Mouse (Mus musculus): ENCODE results near the gene Prkg1. TPM values are rescaled to one million over a fixed set of nuclear protein-coding genes. Genes with fewer than 3 reads are reported as not detected.

The Prkg1 gene
- total RNA-seq (2023): under 1 TPM; 0.13 to 0.49 TPM

DNA sequence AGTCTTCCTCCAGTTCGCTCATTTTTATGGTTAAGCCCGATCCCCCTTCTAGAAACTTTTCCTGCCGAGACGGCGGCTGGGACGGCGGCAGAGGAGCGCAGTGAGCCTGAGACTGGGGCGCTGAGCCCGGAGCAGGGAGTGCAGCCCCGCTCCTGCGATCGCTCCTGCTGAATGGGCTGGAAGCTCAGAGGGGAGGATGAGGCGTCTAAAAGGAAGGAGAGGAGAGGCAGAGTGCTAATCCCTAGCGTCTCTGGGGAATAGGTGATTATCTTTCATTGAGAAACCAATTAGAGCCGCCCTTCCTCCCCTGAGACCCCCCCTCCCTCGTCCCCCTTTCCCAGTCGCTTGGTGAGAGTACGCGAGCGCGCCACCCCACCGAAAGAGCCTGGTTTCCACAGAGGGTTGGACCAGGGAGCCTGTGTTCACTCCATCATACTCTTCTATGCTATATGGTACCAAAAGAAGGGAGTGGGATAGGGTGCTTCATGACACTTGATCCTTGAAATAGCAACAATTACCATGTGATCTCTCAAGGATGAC, at the start of gene Prkg1:
Gene Prkg1 (minus strand): TSS at position 233 of the 540 bp plus-strand sequence.

DNA sequence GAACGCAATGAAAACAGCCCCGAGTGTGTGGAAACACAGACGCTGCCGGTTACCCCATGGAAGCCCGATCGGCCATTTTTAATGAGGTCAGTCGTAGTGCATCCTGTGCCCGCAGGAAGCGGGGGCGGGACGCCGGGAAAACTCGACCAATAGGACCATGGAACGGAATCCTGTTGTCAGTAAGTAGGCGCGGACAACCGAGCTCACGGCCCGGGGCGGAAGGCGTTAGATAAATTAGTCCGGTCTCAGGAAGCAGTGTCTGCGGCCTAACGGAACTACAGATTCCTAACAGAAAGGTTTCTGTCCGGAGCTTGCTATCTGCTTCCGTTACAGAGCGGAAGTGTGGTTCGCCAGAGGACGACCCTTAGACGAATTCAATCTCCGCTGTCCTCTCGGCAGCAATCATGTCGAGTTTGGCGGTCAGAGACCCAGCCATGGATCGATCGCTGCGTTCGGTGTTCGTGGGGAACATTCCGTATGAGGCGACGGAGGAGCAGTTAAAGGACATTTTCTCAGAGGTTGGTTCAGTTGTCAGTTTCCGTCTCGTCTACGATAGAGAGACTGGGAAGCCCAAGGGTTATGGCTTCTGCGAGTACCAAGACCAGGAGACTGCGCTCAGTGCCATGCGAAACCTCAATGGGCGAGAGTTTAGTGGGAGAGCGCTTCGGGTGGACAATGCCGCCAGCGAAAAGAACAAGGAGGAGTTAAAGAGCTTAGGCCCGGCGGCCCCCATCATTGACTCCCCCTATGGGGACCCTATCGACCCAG, 682.0 kb downstream of the Prkg1 start, which contains the start of gene Cstf2t:
Gene Cstf2t (plus strand): TSS at position 176 of the 768 bp plus-strand sequence.

DNA sequence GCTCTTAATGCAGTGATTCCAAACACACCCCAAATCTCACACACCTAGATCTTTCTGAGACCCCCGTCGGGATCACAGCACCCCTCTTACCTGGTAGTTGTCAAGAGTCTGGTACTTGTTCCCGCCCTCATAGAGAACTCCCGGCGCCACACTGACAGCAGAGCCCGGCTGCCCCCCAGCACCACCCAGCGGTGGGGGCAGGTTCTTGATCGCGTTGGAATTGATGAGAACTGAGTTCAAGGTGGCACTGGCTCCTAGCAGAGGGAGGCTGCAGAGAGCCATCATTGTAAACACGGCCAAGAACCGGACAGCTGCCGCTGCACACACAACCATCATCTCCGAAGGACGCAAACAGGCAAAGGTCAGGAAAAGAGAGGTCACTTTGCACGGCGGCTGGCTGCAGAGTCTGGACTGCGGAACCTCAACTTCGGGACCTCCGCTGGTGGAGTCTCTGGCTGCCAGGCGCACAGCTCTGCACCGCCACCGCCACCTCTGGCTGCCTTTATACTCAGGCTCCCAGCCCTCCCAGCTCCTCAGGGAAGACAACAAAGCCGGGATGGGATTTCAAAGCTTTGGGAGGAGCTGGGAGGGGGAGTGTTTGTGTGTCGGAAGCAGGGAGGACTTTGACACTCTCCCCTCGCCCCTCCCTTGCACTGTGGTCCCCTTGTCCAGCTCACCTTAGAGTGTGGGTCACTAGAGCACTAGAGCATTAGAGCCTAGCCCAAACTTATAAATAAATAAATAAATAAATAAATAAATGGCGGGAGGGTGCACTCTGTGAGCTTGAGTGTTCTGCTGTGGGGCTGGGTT, 1215.6 kb downstream of the Prkg1 start, which contains the start of gene Dkk1:
Gene Dkk1 (minus strand): TSS at position 622 of the 810 bp plus-strand sequence.

Other genes starting within 250 kb of the Prkg1 start
- gene A1cf, start 103.7 kb upstream of the Prkg1 start, total RNA-seq (2023): not detected